Mouse (Mus musculus) bone marrow, adult 2 months (tissue): ENCODE data around the gene Pitpnm1. TPM values are rescaled to one million over a fixed set of nuclear protein-coding genes. Genes with fewer than 3 reads are reported as not detected.

ENCODE experiments used
- H3K27ac ChIP-seq: fragments of 200-500 bp; 2 replicates; pipeline ENCODE4 v1.5.1; 2012; ENCODE audit warnings: low read depth, mild to moderate bottlenecking, control low read depth, inconsistent platforms, low read length; ENCODE audit not compliant: control insufficient read depth, poor library complexity, insufficient read depth
- H3K4me1 ChIP-seq: fragments of 200-500 bp; 2 replicates; pipeline ENCODE4 v1.6.1; 2011; ENCODE audit warnings: low read length; ENCODE audit not compliant: control insufficient read depth, insufficient read depth
- H3K4me3 ChIP-seq: fragments of 200-500 bp; replicated peaks from 2 replicates; pipeline ENCODE3; 2011; ENCODE audit warnings: mild to moderate bottlenecking, low read depth, low read length, control low read depth; ENCODE audit not compliant: control insufficient read depth
- CTCF ChIP-seq: fragments of 200-500 bp; IDR thresholded peaks from 2 replicates; pipeline ENCODE4 v1.5.1; 2011; ENCODE audit warnings: low read length, control low read depth; ENCODE audit not compliant: control insufficient read depth, insufficient read depth
- POLR2A ChIP-seq: fragments of 200-500 bp; IDR thresholded peaks from 2 replicates; pipeline ENCODE4 v1.6.1; 2011; ENCODE audit warnings: low read depth, mild to moderate bottlenecking, control low read depth, low read length, borderline replicate concordance; ENCODE audit not compliant: control insufficient read depth
- WGBS: fragments of 180-500 bp; shearing (Covaris S2); methylation state at CpG from one replicate; pipeline ENCODE4 v1.1.7; 2018; 5-methylcytosine and 5-hydroxymethylcytosine counted together
- polyA plus RNA-seq: library from polyadenylated mRNA; stranded (reverse); fragments of >200 nt; gene quantifications from 2 replicates; pipeline ENCODE4 v1.2.4, GENCODE M21; 2011; ENCODE audit warnings: low replicate concordance; ENCODE audit not compliant: missing spikeins, insufficient read depth, insufficient read length

Pitpnm1 gene
- polyA plus RNA-seq, 1 experiment = 159 TPM

GRCm38 (mm10) chr19:4147022-4147405 is 47.2 kb downstream of the Pitpnm1 start:
- TF ChIP-seq CTCF (no peak), POLR2A (no peak)
- peak overlapping the region; percentile 40 for H3K27ac ChIP-seq
- 47% methylated on average over 3 of the region's 3 CpGs for WGBS
- H3K4me1 ChIP-seq = peaks cover 11% of the 10 kb centered on the region
- no peak overlapping the region for H3K4me3 ChIP-seq

GRCm38 (mm10) chr19:4147782-4148490 is 48.1 kb downstream of the Pitpnm1 start:
- Histone ChIP-seq H3K4me1 (peaks cover 10% of the 10 kb centered on the region), H3K27ac (peak overlapping the region; percentile 90), H3K4me3 (peak overlapping the region; percentile 85)
- TF ChIP-seq POLR2A (no peak), CTCF (no peak)
- 36% methylated on average over 9 of the region's 9 CpGs for WGBS

GRCm38 (mm10) chr19:4148491-4148806 is 48.7 kb downstream of the Pitpnm1 start, which contains the start of gene Coro1b:
TSS of gene Coro1b (plus strand) at chr19:4148619.
- TF ChIP-seq POLR2A (peak; percentile 63; the same call in 1 of the 2 replicates), CTCF (no peak)
- Histone ChIP-seq H3K4me3 (peak within 1 kb of the TSS; percentile 85), H3K4me1 (peaks cover 9% of the 10 kb centered on the region; the same call in 1 of the 2 replicates), H3K27ac (peak within 1 kb of the TSS; percentile 90)
- WGBS = 1% methylated on average over 33 of the region's 33 CpGs

- WGBS = 3% methylated on average over 8 of the region's 8 CpGs
- TF ChIP-seq CTCF (no peak), POLR2A (no peak)
- H3K4me1 ChIP-seq = peaks cover 9% of the 10 kb centered on the region
Observed at GRCm38 (mm10) chr19:4148819-4149218, 49.0 kb downstream of the Pitpnm1 start.

GRCm38 (mm10) chr19:4149283-4149682 is 49.5 kb downstream of the Pitpnm1 start:
- TF ChIP-seq POLR2A (no peak), CTCF (no peak)
- 56% methylated on average over 11 of the region's 11 CpGs for WGBS
- Histone ChIP-seq H3K4me3 (peak overlapping the region; percentile 85), H3K4me1 (peaks cover 10% of the 10 kb centered on the region), H3K27ac (peak overlapping the region; percentile 90)

More at GRCm38 (mm10) chr19:4148819-4149218, 49.0 kb downstream of the Pitpnm1 start:
- peak overlapping the region; percentile 90 for H3K27ac ChIP-seq
- peak overlapping the region; percentile 85 for H3K4me3 ChIP-seq

GRCm38 (mm10) chr19:4149764-4150461 is 50.1 kb downstream of the Pitpnm1 start:
- Histone ChIP-seq H3K4me3 (no peak overlapping the region), H3K4me1 (peaks cover 11% of the 10 kb centered on the region), H3K27ac (no peak overlapping the region)
- no peak for TF ChIP-seq CTCF
- no peak for TF ChIP-seq POLR2A
- WGBS = 88% methylated on average over 17 of the region's 17 CpGs

GRCm38 (mm10) chr19:4150567-4151487 is 51.0 kb downstream of the Pitpnm1 start:
- H3K4me3 ChIP-seq = no peak overlapping the region
- TF ChIP-seq POLR2A = no peak
- no peak for TF ChIP-seq CTCF
- H3K27ac ChIP-seq = no peak overlapping the region
- H3K4me1 ChIP-seq = peaks cover 11% of the 10 kb centered on the region
- WGBS = 89% methylated on average over 22 of the region's 22 CpGs
